Mouse (Mus musculus): ENCODE results near the gene Hps5. TPM values are rescaled to one million over a fixed set of nuclear protein-coding genes. Genes with fewer than 3 reads are reported as not detected.
"Not testable (repeated sequence)": the region's sequence is repeated elsewhere in the genome, so short reads cannot be mapped to it uniquely, and the experiment has no call there.

Hps5 gene
- polyA plus RNA-seq, 1 experiment = 11.9 TPM

- H3K4me3 ChIP-seq (ENCODE audit: insufficient read depth, low read depth, low read length) = no peak overlapping the region
- peaks cover 19% of the 10 kb centered on the region for H3K4me1 ChIP-seq (ENCODE audit: control insufficient read depth, insufficient read depth, insufficient read length, low read length)
- 0 out of 2 replicates have a peak overlapping the region, but pooled peaks have one; percentile 7 for H3K27ac ChIP-seq (replicated peaks; ENCODE audit: low read depth, low read length)
Observed at GRCm38 (mm10) chr7:46833670-46834255, 37.9 kb upstream of the Hps5 start.

GRCm38 (mm10) chr7:46833266-46833665 is 37.4 kb upstream of the Hps5 start:
- H3K27ac ChIP-seq (replicated peaks; ENCODE audit: low read depth, low read length) = peak overlapping the region; percentile 7; the same call in 1 of the 2 replicates

GRCm38 (mm10) chr7:46832112-46832810 is 36.4 kb upstream of the Hps5 start:
- not testable (repeated sequence) for H3K4me3 ChIP-seq (ENCODE audit: insufficient read depth, low read depth, low read length); H3K27ac ChIP-seq (replicated peaks; ENCODE audit: low read depth, low read length)
- peaks cover 20% of the 10 kb centered on the region for H3K4me1 ChIP-seq (ENCODE audit: control insufficient read depth, insufficient read depth, insufficient read length, low read length)

More at GRCm38 (mm10) chr7:46833266-46833665, 37.4 kb upstream of the Hps5 start:
- Histone ChIP-seq H3K4me3 (ENCODE audit: insufficient read depth, low read depth, low read length) (no peak overlapping the region), H3K4me1 (ENCODE audit: control insufficient read depth, insufficient read depth, insufficient read length, low read length) (peaks cover 19% of the 10 kb centered on the region)

- no peak overlapping the region for H3K4me3 ChIP-seq (ENCODE audit: insufficient read depth, low read depth, low read length)
- H3K27ac ChIP-seq (replicated peaks; ENCODE audit: low read depth, low read length) = peak overlapping the region; percentile 10; the same call in 1 of the 2 replicates
- H3K4me1 ChIP-seq (ENCODE audit: control insufficient read depth, insufficient read depth, insufficient read length, low read length) = peaks cover 18% of the 10 kb centered on the region
Observed at GRCm38 (mm10) chr7:46831693-46832092, 35.8 kb upstream of the Hps5 start.

GRCm38 (mm10) chr7:46830799-46831590 is 35.1 kb upstream of the Hps5 start:
- H3K4me3 ChIP-seq (ENCODE audit: insufficient read depth, low read depth, low read length) = no peak overlapping the region
- peak overlapping the region; percentile 10 for H3K27ac ChIP-seq (replicated peaks; ENCODE audit: low read depth, low read length)
- peaks cover 18% of the 10 kb centered on the region for H3K4me1 ChIP-seq (ENCODE audit: control insufficient read depth, insufficient read depth, insufficient read length, low read length)

GRCm38 (mm10) chr7:46829911-46830310 is 34.0 kb upstream of the Hps5 start:
- peak overlapping the region; percentile 71 for H3K27ac ChIP-seq (replicated peaks; ENCODE audit: low read depth, low read length)
- H3K4me1 ChIP-seq (ENCODE audit: control insufficient read depth, insufficient read depth, insufficient read length, low read length) = peaks cover 18% of the 10 kb centered on the region
- H3K4me3 ChIP-seq (ENCODE audit: insufficient read depth, low read depth, low read length) = no peak overlapping the region

- H3K27ac ChIP-seq (replicated peaks; ENCODE audit: low read depth, low read length) = peak overlapping the region; percentile 45; the same call in 1 of the 2 replicates
- H3K4me3 ChIP-seq (ENCODE audit: insufficient read depth, low read depth, low read length) = no peak overlapping the region
- peaks cover 16% of the 10 kb centered on the region for H3K4me1 ChIP-seq (ENCODE audit: control insufficient read depth, insufficient read depth, insufficient read length, low read length)
Observed at GRCm38 (mm10) chr7:46827803-46828184, 31.9 kb upstream of the Hps5 start.

GRCm38 (mm10) chr7:46827046-46827802 is 31.4 kb upstream of the Hps5 start:
- H3K27ac ChIP-seq (replicated peaks; ENCODE audit: low read depth, low read length) = peak overlapping the region; percentile 45
- H3K4me1 ChIP-seq (ENCODE audit: control insufficient read depth, insufficient read depth, insufficient read length, low read length) = peaks cover 16% of the 10 kb centered on the region
- H3K4me3 ChIP-seq (ENCODE audit: insufficient read depth, low read depth, low read length) = peak overlapping the region; percentile 7; the same call in 1 of the 2 replicates

GRCm38 (mm10) chr7:46820876-46821632 is 25.2 kb upstream of the Hps5 start:
- not testable (repeated sequence) for H3K4me3 ChIP-seq (ENCODE audit: insufficient read depth, low read depth, low read length); H3K27ac ChIP-seq (replicated peaks; ENCODE audit: low read depth, low read length); H3K4me1 ChIP-seq (ENCODE audit: control insufficient read depth, insufficient read depth, insufficient read length, low read length)

GRCm38 (mm10) chr7:46814012-46814411 is 18.1 kb upstream of the Hps5 start:
- H3K4me3 ChIP-seq (ENCODE audit: insufficient read depth, low read depth, low read length) = no peak overlapping the region
- H3K27ac ChIP-seq (replicated peaks; ENCODE audit: low read depth, low read length) = no peak overlapping the region
- H3K4me1 ChIP-seq (ENCODE audit: control insufficient read depth, insufficient read depth, insufficient read length, low read length) = no peaks in the 10 kb centered on the region

GRCm38 (mm10) chr7:46810325-46810724 is 14.5 kb upstream of the Hps5 start:
- H3K4me3 ChIP-seq (ENCODE audit: insufficient read depth, low read depth, low read length) = no peak overlapping the region
- no peaks in the 10 kb centered on the region for H3K4me1 ChIP-seq (ENCODE audit: control insufficient read depth, insufficient read depth, insufficient read length, low read length)
- no peak overlapping the region for H3K27ac ChIP-seq (replicated peaks; ENCODE audit: low read depth, low read length)

GRCm38 (mm10) chr7:46796779-46797178 is 915 bp upstream of the Hps5 start:
- H3K27ac ChIP-seq (replicated peaks; ENCODE audit: low read depth, low read length) = no peak overlapping the region
- H3K4me1 ChIP-seq (ENCODE audit: control insufficient read depth, insufficient read depth, insufficient read length, low read length) = peaks cover 6% of the 10 kb centered on the region; the same call in 1 of the 2 replicates
- H3K4me3 ChIP-seq (ENCODE audit: insufficient read depth, low read depth, low read length) = peak overlapping the region; percentile 90

- peak overlapping the region; percentile 59 for H3K27ac ChIP-seq (replicated peaks; ENCODE audit: low read depth, low read length)
- H3K4me1 ChIP-seq (ENCODE audit: control insufficient read depth, insufficient read depth, insufficient read length, low read length) = peaks cover 6% of the 10 kb centered on the region; the same call in 1 of the 2 replicates
- peak overlapping the region; percentile 90 for H3K4me3 ChIP-seq (ENCODE audit: insufficient read depth, low read depth, low read length)
Observed at GRCm38 (mm10) chr7:46796206-46796679, 379 bp upstream of the Hps5 start.

- no peak overlapping the region for H3K4me3 ChIP-seq (ENCODE audit: insufficient read depth, low read depth, low read length)
- peaks cover 6% of the 10 kb centered on the region; the same call in 1 of the 2 replicates for H3K4me1 ChIP-seq (ENCODE audit: control insufficient read depth, insufficient read depth, insufficient read length, low read length)
- no peak overlapping the region for H3K27ac ChIP-seq (replicated peaks; ENCODE audit: low read depth, low read length)
Observed at GRCm38 (mm10) chr7:46793871-46794270, 2.0 kb downstream of the Hps5 start.

Data from brown adipose tissue, adult 24 weeks (tissue).